Mouse (Mus musculus) myocyte (in vitro differentiated cells): ENCODE results near the gene Atp8b4.

ENCODE experiments used
- CEBPB ChIP-seq: IDR thresholded peaks from 2 replicates; pipeline ENCODE4 v1.6.1; 2011; ENCODE audit warnings: mild to moderate bottlenecking, moderate library complexity; ENCODE audit not compliant: poor library complexity, insufficient read depth, severe bottlenecking
- MAX ChIP-seq: IDR thresholded peaks from one replicate; pipeline ENCODE4 v1.6.1; 2011; ENCODE audit warnings: low read depth, mild to moderate bottlenecking, control low read depth
- MYOG ChIP-seq, 3 experiments: IDR thresholded peaks; one replicate each; pipeline ENCODE4 v1.6.1; 2011; ENCODE audit warnings: control low read depth in 2 of 3, low read depth in 2 of 3, mild to moderate bottlenecking in 2 of 3; ENCODE audit not compliant: insufficient read length in 2 of 3, control insufficient read depth in 1 of 3, insufficient read depth in 1 of 3
- POLR2A ChIP-seq: IDR thresholded peaks from one replicate; pipeline ENCODE4 v1.6.1; 2011; ENCODE audit warnings: low read depth, mild to moderate bottlenecking, control low read depth, moderate library complexity; ENCODE audit not compliant: insufficient read length
- POLR2AphosphoS2 ChIP-seq: IDR thresholded peaks from one replicate; pipeline ENCODE4 v1.6.1; 2011; ENCODE audit warnings: low read depth, control low read depth; ENCODE audit not compliant: insufficient read length
- REST ChIP-seq: IDR thresholded peaks from one replicate; pipeline ENCODE4 v1.6.1; 2011; ENCODE audit warnings: mild to moderate bottlenecking, control low read depth, moderate library complexity; ENCODE audit not compliant: insufficient read depth, insufficient read length
- TCF12 ChIP-seq: IDR thresholded peaks from one replicate; pipeline ENCODE4 v1.6.1; 2011; ENCODE audit warnings: mild to moderate bottlenecking, control low read depth; ENCODE audit not compliant: poor library complexity, insufficient read depth, severe bottlenecking
- USF1 ChIP-seq: IDR thresholded peaks from one replicate; pipeline ENCODE4 v1.6.1; 2011; ENCODE audit warnings: low read depth, mild to moderate bottlenecking, control low read depth, moderate library complexity

DNA sequence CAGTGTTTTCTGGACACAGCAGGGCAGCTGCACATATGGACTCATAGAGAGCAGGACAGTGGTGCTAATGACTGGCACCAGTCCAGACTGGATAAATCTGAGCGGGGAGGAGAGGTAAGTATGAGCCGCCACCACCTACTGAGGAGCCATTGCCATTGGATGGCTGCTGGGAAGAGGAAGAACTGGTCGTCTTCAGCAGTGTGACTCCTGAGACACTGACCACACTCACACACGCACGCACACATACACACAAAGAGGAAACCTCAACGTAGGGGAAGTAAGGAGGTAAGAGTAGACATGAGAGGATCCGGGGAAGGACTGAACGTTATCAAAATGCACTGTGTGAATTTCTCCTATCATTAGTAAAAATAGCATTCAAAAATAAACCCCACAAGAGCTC, 27.0 kb upstream of the Atp8b4 start:
- TF ChIP-seq POLR2A (no peak), POLR2AphosphoS2 (no peak), USF1 (no peak), TCF12 (no peak), CEBPB (no peak), MAX (no peak), MYOG (IDR thresholded peaks at IDR 0.05; ENCODE audit: control insufficient read depth in 1 of 3, insufficient read depth in 1 of 3, insufficient read length in 2 of 3, low read depth in 2 of 3) (no peak), REST (no peak)
